Mouse (Mus musculus): ENCODE results near the gene Itpkb.
A peak's percentile ranks its signal among the peaks of the same experiment; 100 is the strongest.

The Itpkb gene

DNA sequence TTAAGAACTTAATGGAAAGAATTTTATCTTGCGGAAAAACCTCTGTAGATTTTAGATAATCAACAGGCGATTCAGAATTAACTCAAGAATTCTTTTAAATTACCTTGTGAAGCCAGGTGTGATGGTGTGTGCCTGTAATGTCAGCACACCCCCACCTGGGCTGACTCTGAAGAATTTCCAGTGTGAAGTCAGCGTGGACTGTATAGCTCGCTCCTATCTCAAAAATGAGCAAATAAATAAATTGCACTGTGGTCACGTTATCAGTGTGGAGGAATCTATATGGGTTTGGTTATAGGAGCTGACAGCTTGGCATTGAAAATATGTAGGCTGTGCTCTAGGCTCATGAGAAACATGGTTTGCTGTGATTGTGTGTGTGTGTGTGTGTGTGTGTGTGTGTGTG, 8.9 kb downstream of the Itpkb start:
- no peak for DNase-seq (ENCODE audit: low read depth, low spot score)

DNA sequence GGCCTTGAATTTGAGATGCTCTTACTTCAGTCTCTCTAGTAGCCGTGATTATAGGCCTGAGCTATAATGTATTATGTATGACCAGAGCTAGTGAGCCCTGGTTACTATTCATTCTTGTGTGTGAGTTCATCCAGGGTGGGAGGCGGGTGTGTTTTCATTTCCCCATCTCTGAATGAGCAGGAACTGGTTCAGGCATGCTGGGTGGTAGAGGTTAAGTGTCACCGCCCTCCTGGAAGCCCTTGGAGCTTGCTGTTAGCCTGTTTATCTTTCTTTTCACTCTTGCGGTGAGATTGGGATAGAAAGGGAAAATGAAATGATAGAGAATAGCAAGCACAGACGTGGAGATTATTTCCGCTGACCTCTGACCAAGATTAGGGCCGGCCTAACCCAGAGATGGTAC, 12.7 kb downstream of the Itpkb start:
- no peak for DNase-seq (ENCODE audit: low read depth, low spot score)

DNA sequence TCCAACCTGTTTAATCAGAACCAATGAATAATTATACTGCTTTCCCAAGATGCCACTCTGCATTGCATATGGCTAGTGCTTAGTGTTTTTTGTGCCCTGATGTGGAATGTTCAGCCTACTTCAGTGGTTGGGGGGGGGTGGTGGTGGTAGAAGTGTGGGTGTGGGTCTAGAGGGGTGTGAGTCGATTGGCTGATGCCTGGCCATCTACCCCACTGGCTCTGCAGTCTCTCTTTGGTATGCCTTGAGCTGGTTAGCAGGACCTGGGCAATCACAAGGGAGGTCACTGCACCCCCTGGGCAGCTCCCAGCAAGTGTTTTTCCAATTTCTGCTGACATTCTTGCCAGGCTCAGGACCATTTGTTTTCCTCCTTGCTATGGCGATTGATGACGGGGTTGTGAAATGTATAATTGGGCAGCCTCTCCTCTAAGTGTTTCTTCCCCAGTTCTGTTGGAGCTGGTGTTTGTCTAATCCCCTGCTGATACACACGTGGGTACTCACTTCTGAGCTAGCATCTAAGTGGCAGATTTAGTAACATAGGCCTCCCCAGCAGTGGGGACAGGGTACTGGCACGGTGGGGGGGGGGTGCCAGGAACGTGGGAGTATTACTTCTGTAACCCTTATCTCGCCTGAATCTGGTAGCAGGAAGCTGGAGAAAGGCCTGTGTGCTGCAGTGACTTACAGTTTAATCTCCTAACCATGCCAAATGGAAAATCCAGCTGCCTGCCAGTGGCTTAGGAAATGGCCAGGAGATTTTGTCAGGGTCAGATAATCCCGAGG, 13.3 kb downstream of the Itpkb start:
- no peak for DNase-seq (ENCODE audit: low read depth, low spot score)

DNA sequence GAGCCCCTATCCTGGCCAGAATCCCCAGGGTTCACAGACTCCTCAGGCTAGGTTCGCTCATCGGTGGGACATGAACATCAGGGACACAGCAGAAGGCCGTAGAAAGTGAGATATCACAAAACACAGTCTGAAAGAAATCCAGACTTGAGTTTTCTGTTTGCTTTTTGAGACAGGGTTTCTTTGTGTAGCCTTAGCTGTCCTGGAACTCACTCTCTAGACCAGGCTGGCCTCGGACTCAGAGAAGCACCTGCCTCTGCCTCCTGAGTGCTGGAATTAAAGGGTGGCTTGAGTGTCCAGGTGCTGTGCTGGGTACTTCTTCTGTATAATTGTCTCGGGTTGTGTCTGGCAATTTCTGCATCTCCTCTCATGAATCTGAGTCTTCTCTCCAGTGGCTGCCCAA, 14.8 kb downstream of the Itpkb start:
- DNase-seq (ENCODE audit: low read depth, low spot score), result no peak

DNA sequence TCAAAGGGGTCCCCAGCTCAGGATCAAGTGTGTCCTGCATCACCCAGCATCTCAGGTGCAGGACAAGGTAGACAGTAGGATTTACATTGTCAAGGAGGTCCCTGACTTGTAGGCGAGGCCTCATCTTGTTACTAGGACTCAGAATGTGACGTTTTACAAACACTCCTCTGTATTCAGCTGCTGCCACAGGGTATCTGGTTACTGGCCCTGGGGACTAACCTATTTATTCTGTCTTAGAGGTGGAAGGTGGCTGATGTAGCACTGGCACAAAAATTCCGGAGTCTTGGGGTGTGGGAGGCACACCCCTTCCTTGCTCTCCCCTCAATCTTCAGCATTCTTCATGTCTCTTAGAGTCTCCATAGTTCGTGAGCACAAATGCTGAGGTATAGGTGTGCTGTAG, 16.8 kb downstream of the Itpkb start:
- DNase-seq (ENCODE audit: low read depth, low spot score), result no peak

DNA sequence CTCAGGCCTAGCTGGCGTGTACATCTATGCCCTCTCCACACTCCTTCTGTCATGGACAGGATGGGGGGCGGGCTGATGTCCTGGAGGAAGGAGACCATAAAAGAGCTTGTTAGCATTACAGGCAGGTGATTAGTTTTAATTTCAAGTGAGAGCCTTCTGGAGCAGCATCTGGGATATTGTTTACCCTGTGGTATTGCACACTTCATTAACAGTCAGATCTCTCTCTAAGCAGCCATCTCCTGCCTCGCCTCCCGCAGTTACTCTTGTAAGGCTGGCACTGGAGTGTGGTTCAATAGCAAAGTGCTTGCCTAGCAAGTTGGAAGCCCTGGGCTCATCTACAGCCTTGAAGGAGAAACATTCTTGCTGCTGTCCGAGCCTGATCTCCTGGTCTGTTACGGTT, 17.6 kb downstream of the Itpkb start:
- DNase-seq (ENCODE audit: low read depth, low spot score), result peak; percentile 18

DNA sequence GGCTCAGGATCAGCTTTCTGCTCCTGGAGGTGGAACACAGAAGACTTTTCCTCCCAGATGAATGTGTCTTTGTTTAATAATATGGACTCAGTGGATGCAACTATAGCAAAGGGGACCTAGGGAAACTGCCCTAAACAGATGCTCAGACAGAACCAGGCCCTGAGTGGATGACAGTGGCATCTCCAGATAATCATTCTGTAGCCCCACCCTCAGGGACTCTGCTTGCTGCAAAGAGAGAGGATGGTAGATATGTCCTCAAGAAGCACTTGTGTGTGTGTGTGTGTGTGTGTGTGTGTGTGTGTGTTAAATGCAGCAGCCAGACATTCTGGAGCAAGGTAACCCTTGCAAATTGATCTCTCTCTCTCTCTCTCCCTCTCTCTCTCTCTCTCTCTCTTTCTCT, 18.8 kb downstream of the Itpkb start:
- no peak for DNase-seq (ENCODE audit: low read depth, low spot score)

DNA sequence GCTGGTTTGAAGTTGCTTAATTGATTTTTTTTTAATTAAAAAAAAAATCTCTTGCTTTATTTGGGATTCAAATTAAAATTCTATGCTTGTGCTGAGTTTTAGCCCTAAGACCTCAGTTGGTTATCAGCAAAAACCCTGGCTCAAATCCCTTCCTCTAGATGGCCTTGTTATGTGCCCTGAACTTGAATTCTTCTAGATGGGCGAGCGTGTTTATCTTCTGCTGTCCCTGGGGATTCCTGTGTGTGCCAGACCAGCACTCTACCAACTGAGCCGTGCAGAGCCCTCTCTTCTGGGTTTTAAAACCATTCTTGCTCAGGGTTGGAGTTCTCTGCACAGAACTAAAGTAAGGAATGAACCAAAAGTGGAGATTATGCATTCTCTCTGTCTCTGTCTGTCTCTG, 22.0 kb downstream of the Itpkb start:
- DNase-seq (ENCODE audit: low read depth, low spot score), result no peak

- no peak for DNase-seq (ENCODE audit: low read depth, low spot score)
These were observed 23.8 kb downstream of the Itpkb start for GRCm38 (mm10) chr1:180354129-180354528.

DNA sequence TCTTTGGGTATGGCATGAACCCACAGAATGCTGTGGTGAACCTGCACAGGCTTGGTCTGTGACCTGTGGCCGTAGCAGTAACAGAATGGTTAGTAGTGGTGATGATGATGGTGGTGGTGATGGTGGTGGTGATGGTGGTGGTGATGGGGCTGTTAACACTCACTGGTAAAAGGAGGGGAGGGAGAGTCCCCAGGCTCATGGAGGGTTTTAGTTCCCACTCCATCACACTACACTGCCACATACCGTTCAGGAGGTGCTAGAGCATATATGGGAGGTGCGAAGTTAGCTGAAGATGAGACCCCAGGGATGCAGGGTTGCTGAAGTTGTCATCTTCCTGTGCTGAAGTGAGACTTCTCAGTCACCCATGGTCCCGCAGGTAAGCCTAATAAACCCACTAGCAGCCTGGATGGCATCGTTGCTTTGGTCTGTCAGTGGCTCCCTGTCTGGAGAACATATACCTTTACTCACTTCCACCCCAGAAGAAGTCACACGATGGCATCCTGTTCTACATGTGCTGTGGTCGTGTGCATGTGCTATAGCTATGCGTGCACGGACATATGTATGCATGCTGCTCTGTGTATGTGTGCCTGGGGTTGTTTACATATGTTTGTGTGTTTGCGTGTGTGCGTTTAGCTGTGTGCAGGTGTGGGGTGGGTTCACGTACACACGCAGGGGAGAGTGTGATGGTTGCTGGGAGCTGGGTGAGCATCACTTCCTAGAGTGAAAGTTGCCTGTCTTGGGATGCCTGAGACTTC, 24.9 kb downstream of the Itpkb start:
- no peak for DNase-seq (ENCODE audit: low read depth, low spot score)

DNA sequence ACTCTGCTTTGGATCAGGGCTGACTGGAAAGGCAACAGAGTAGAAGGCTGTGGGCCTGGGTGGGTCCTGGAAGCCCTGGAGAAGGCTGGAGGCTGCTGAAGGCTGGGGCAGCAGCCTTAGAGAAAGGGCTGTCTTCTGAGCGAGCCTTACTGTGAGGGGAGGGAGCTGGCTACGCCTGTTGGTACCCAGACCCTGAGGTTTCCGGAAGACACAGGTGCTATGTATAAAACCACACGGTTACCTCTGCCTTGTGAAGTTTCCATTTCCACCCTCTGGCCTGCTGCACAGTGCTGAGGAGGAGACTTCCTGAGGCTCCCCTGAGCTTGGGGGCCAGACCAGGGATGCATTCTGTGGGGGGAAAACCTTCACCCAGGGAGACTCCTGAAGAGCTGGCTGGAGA, 25.9 kb downstream of the Itpkb start:
- DNase-seq (ENCODE audit: low read depth, low spot score), result no peak

- DNase-seq (ENCODE audit: low read depth, low spot score), result no peak
These were observed 26.6 kb downstream of the Itpkb start for GRCm38 (mm10) chr1:180356857-180357256.

- DNase-seq (ENCODE audit: low read depth, low spot score), result no peak
These were observed 27.6 kb downstream of the Itpkb start for GRCm38 (mm10) chr1:180357893-180358331.

DNA sequence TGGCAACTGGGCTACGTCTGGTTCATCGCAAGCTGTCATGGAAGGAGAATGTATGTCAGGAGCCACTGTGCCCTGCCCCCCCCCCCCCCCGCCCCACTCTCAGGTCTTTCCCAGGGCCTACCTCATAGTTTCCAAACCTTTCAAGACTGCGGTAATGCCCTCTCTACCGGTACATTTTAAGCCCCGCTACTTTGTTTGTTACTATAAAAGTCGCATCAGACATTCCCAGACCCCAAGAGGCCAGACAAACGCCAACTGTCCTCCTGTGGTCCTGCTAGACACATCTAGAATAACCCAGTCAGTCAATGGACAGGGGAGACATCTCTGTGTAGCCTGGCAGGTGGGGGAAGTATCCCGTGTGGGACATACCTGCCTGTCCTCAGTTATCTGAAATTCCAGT, 28.2 kb downstream of the Itpkb start:
- no peak for DNase-seq (ENCODE audit: low read depth, low spot score)

DNA sequence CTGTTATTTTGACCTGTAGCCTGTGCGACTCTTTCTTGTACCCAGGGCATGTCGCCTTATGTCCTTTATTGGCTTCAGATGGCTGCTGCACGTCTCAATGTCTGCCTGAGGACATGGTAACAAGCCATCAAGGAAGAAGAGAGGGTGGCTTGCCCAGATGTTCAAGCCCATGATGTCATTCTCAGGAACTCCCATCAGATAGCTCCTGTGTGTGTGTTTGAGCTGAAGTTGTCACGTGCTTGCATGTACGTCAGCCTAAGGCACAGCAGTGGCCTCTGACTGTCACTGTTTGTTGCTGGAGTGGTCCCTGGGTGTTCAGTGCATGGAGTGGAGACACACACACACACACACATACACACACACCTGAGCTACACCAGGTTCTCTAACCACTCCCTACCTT, 29.0 kb downstream of the Itpkb start:
- DNase-seq (ENCODE audit: low read depth, low spot score), result no peak

DNA sequence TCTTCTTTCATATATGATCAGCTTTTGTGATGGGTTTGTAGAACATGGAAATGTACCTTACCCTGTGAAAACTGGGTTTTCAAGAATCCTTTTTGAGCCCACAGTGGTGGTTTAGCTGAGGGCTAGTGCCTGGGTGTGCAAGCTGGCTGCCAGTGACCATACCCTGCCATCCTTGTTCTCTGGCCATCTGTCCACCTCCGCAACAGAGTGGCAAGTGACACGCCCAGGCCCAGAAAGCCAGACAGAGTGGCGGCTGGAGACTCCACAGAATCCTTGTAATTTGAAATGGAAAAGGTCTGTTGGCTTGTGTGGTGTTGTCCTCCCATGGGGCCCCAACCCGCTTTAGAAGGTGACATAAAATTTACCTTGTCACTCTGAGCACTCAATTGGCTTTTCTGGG, 31.9 kb downstream of the Itpkb start:
- no peak for DNase-seq (ENCODE audit: low read depth, low spot score)

- DNase-seq (ENCODE audit: low read depth, low spot score), result no peak
These were observed 32.6 kb downstream of the Itpkb start for GRCm38 (mm10) chr1:180362844-180363243.

GRCm38 (mm10) chr1:180363317-180363716, 33.0 kb downstream of the Itpkb start:
- no peak for DNase-seq (ENCODE audit: low read depth, low spot score)

- DNase-seq (ENCODE audit: low read depth, low spot score), result no peak
These were observed 33.7 kb downstream of the Itpkb start for GRCm38 (mm10) chr1:180364005-180364404.

DNA sequence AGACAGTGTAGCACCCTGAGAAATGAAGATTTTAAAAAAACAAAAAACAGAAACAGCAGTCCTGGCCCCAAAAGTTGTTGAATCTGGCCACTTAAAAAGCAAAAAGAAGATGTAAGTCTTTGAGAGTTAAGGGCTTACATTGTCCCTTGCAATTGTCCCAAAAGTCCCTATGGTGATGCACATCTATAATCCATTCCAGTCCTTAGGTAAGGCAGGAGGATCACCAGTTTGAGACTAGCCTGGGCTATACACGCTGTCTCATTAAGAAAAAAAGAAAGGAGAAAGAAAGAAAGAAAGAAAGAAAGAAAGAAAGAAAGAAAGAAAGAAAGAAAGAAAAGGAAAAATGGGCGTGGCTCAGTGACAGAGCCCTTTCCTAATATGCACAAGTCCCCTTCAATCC, 34.4 kb downstream of the Itpkb start:
- no peak for DNase-seq (ENCODE audit: low read depth, low spot score)

DNA sequence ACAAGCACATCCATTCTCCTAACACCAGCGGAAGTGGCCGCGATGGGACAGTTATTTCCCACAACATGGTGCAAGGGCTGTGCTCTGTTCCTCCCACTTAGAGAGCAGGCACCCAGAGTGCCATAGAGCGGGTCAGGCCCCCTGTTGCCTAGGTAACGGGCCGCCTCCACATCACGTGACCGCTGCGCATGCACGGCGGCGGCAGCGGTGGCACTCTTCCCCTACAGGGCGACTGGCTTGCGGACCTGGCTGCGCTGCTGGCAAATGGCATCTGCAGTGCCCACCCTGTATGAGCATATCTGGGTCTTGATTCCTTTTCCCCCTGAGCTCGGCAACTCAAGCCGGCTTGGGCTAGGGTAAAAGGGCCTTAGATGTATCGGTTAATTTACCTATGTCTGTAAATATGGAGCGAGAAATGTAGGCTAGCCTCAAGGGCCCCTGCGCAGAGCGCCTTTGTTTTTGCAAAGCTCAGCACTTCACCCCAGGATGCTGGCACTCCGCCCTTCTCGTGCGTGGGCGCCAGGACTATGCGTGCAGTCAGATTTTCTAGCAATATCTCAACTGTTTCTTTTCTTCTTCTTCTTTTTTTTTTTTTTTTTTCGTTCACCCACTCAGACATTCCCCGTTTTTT, 35.0 kb downstream of the Itpkb start:
- peak; percentile 98 for DNase-seq (ENCODE audit: low read depth, low spot score)

GRCm38 (mm10) chr1:180365983-180366811, 35.9 kb downstream of the Itpkb start:
- no peak for DNase-seq (ENCODE audit: low read depth, low spot score)

Data from ZHBTc4 (cell line).